Mouse (Mus musculus): ENCODE measurements around the gene Smim5. TPM values are rescaled to one million over a fixed set of nuclear protein-coding genes. Genes with fewer than 3 reads are reported as not detected.
"Not testable (repeated sequence)": the region's sequence is repeated elsewhere in the genome, so short reads cannot be mapped to it uniquely, and the experiment has no call there.

The Smim5 gene
- total RNA-seq (2015; ENCODE audit: low replicate concordance) (14.2 and 17.9 TPM in 2 replicates), total RNA-seq (2017; ENCODE audit: low replicate concordance) (17.1 and 19.2 TPM in 2 replicates)

DNA sequence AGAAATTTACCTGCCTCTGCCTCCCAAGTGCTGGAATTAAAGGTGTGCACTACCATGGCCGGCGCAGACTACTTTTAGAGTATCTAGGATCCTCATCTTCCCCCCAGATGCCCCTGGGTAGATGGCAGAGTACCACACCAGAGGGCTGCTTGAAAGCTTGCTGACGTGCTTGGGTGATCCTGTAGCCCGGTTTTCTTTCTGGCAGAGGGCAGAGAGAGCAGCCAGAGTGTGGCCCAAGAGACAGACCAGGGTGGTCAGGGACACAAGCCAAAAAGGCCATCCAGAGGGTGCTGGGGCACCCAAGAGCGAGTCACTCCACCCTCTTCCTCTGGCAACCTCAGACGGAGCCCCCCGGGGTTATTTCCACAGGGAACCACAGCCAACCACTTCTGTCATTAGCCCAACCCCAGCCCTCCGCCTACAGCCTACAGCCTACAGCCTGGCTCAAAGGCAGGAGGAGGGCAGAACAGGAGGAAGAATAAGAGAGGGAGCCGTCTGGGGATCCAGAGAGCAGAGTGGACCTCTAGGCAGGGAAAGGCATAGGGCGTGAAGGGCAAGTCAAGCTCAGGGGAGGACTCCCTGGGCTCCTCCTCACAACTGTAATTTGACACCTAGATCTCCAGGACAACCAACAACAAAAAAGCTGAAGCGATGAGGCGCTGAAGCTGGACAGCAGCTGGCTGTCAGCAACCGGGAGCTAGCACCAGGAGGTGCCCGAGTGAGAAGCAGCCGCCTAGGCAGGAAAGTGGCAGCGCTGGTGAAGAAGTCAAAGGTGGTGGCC is at the start of gene Smim5:
TSS of gene Smim5 (plus strand) at position 481 of the 781 bp plus-strand sequence.
- ATAC-seq (replicated peaks; ENCODE audit: low FRiP score, poor library complexity, severe bottlenecking) = peak; percentile 44

GRCm38 (mm10) chr11:115854674-115855073 is 45.1 kb upstream of the Smim5 start:
- no peak for ATAC-seq (replicated peaks; ENCODE audit: low FRiP score, poor library complexity, severe bottlenecking)

GRCm38 (mm10) chr11:115857146-115857545 is 42.6 kb upstream of the Smim5 start:
- ATAC-seq (replicated peaks; ENCODE audit: low FRiP score, poor library complexity, severe bottlenecking) = not testable (repeated sequence)

GRCm38 (mm10) chr11:115857936-115858335 is 41.8 kb upstream of the Smim5 start:
- no peak for ATAC-seq (replicated peaks; ENCODE audit: low FRiP score, poor library complexity, severe bottlenecking)

DNA sequence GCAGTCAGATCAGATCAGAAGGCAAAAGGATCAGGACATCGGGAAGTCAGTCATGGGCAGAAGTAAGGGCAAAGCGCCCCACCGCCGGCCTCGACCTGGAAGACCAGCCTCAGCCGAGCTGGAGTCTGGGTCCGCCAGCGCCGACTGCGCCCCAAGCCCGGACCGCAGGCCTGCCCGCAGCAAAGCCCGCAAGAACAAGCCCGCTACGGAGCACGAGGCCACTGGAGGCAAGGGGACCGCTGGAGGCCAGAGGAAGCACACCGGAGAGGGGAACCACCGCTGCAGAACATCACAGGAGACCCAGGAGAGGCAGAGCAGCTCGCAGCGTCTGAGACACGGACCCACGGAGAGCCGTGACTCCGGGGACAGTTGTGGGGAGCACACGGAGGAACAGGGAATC is 41.4 kb upstream of the Smim5 start, which contains the start of gene Myo15b:
TSS of gene Myo15b (plus strand) at position 53 of the 400 bp plus-strand sequence.
- ATAC-seq (replicated peaks; ENCODE audit: low FRiP score, poor library complexity, severe bottlenecking) = no peak

DNA sequence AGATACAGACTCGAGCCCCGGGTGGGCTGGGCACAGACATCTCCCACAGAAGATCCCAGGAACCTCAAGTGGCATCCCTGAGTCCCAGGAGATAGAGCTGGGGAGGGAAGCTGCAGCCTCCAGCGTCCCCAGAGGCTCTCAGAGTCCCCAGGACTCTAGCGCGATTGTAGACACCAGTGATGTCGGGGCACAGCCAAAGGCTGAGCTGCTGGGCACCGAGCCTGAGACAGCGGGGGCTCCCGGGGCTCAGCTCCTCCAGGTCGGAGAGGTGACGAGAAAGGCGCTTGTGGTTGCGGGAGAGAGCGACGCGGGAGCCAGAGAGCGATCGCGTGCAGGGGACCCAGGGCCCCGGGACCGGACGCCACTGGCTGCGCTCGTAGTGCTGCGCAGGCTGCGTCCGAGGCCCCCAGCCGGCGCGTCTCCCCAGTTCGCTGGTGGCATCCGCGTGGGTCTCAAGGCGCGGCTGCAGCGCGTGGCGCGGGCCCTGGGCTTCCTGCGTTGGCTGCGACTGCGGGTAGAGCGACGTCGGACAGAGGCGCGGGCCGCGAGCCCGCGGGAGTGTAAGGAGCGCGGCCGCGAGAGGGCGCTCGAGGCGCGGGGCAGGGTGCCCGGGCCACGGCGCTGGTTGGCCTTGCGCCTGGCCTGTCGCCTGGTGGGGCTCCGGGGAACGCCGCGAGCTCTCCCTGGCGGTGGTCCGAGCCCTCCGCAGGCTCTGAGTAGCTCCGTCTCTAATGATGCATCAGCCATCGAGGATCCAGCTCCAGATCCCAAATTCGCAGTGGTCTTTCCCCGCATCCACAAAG is 40.4 kb upstream of the Smim5 start:
- peak; percentile 24; the same call in 1 of the 2 replicates for ATAC-seq (replicated peaks; ENCODE audit: low FRiP score, poor library complexity, severe bottlenecking)

DNA sequence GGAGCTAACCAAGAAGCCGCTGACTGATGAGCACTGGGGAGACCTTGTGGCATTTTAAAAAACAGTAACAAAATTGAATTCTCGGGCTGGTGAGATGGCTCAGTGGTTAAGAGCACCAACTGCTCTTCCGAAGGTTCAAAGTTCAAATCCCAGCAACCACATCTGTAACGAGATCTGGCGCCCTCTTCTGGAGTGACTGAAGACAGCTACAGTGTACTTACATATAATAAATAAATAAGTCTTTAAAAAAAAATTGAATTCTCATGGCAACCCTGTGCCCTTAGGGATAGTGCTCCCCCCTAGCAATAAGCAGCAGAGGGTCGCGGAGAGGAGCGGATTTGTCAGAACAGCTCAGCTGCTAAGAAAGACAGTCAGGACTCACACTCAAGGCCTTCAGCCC is 35.9 kb upstream of the Smim5 start:
- no peak for ATAC-seq (replicated peaks; ENCODE audit: low FRiP score, poor library complexity, severe bottlenecking)

- ATAC-seq (replicated peaks; ENCODE audit: low FRiP score, poor library complexity, severe bottlenecking) = peak; percentile 48
These were observed 30.4 kb upstream of the Smim5 start for GRCm38 (mm10) chr11:115869393-115869792.

- ATAC-seq (replicated peaks; ENCODE audit: low FRiP score, poor library complexity, severe bottlenecking) = no peak
These were observed 27.3 kb upstream of the Smim5 start for GRCm38 (mm10) chr11:115872437-115872836.

- ATAC-seq (replicated peaks; ENCODE audit: low FRiP score, poor library complexity, severe bottlenecking) = no peak
These were observed 23.8 kb upstream of the Smim5 start for GRCm38 (mm10) chr11:115875935-115876334.

- ATAC-seq (replicated peaks; ENCODE audit: low FRiP score, poor library complexity, severe bottlenecking) = no peak
These were observed 23.3 kb upstream of the Smim5 start for GRCm38 (mm10) chr11:115876438-115876837.

DNA sequence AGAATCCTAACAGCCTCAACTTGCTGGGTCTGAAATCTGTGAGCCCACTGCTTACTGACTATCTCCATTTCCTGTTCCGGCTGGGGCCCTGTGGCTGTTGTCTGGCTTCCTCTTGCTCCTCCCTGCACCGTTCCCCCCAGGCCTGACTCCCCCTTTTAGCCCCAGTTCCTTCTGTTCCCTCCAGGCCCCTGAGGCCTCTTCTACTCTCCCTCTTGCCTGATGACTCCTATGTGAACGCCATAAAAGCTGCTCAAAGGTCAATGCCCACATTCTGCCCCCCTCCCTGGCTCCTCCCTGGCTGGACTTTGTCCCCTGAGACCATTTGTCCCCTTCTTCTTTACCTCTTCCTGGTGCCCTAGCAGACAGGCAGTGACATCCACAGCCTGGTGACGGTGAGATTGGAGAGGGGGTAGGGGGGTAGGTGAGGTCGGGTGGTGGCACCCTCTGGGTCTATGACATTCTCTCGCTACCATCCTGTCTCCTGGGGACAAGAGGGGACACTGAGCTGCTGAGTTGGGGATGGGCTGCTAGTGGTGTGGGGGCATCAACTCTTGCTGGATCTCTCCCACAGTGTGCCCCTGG is 22.5 kb upstream of the Smim5 start:
- no peak for ATAC-seq (replicated peaks; ENCODE audit: low FRiP score, poor library complexity, severe bottlenecking)

GRCm38 (mm10) chr11:115878071-115878470 is 21.7 kb upstream of the Smim5 start:
- no peak for ATAC-seq (replicated peaks; ENCODE audit: low FRiP score, poor library complexity, severe bottlenecking)

- peak; percentile 65 for ATAC-seq (replicated peaks; ENCODE audit: low FRiP score, poor library complexity, severe bottlenecking)
These were observed 18.8 kb upstream of the Smim5 start for GRCm38 (mm10) chr11:115881002-115881401.

DNA sequence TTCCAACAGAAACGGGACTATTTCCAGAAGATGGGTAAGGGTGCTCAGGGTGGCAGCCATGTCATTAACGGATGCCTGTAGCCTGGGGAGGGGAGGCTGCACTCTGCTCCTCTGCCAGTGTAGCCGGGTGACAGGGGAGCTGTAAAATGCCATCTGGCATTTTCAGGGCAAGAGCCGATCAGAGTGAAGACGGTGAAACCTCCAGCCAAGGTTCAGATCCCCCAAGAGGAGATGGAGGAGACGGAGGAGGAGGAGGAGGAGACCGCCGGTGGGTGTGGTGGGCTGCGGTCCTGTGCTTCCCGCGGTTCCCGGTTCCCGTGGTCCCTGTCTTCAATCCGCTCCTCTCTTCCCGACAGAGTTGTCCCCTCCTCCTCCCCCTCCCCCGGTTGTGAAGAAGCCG is 16.5 kb upstream of the Smim5 start:
- ATAC-seq (replicated peaks; ENCODE audit: low FRiP score, poor library complexity, severe bottlenecking) = no peak

- no peak for ATAC-seq (replicated peaks; ENCODE audit: low FRiP score, poor library complexity, severe bottlenecking)
These were observed 15.4 kb upstream of the Smim5 start for GRCm38 (mm10) chr11:115884361-115884760.

GRCm38 (mm10) chr11:115885281-115885680 is 14.5 kb upstream of the Smim5 start:
- no peak for ATAC-seq (replicated peaks; ENCODE audit: low FRiP score, poor library complexity, severe bottlenecking)

- ATAC-seq (replicated peaks; ENCODE audit: low FRiP score, poor library complexity, severe bottlenecking) = no peak
These were observed 13.3 kb upstream of the Smim5 start for GRCm38 (mm10) chr11:115886446-115886845.

- ATAC-seq (replicated peaks; ENCODE audit: low FRiP score, poor library complexity, severe bottlenecking) = no peak
These were observed 11.7 kb upstream of the Smim5 start for GRCm38 (mm10) chr11:115888020-115888419.

DNA sequence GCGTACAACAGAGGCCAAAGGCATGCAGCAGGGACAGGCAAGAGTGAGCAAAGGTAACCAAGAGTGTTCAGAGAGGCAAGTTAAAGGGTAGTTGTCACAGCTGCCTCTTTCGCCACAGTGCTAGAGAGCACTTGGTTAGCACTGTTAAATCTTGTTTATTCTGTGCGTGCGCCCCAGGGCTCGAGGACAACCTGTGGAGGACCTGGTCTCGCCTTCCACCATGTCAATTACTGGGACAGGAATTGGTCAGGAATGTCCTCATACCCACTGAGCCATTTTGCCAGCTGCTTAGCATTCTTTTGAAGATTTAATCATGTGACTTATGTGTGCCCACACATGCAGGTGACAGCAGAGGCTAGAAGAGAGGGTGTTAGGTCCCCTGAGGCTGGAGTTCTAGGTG is 10.6 kb upstream of the Smim5 start:
- no peak for ATAC-seq (replicated peaks; ENCODE audit: low FRiP score, poor library complexity, severe bottlenecking)
